Mouse (Mus musculus): Measurements from ENCODE around the gene Dnajb7.

DNA sequence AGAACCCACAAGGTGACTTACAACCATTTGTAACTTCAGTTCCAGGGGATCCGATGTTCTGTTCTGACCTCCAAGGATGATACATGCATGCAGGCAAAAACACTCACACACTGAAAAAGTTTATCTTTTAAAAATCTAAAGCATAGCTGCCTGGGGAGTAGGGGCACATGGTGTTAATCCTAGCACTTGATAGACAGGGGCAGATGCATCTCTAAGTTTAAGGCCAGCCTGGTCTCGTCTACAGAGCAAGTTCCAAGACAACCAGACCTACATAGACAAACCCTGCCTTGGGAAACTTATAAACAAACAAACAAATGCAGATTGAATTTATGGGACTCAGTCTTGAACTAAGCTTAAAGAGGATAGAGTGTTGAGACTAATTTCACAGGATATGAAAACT, 29.3 kb downstream of the Dnajb7 start:
- TF ChIP-seq CTCF (IDR thresholded peaks at IDR 0.05; ENCODE audit: control insufficient read depth, insufficient read depth, low read length) (no peak), POLR2A (IDR thresholded peaks at IDR 0.05; ENCODE audit: borderline replicate concordance, control insufficient read depth, low read depth, low read length) (no peak)
